Mouse (Mus musculus) hindbrain, embryonic 16.5 days (tissue): ENCODE measurements at regions not wholly inside any gene's neighbourhood (a gene's known extent, or its start where the extent isn't known, plus 50 kb on each side); places are given as distances from the start of the nearest gene placed in this dataset.

Experiments
- ATAC-seq: fragments of 200-750 bp; cut with Nextera tagmentation; 2 replicates; pipeline ENCODE4 v1.8.0; 2017; ENCODE audit warnings: moderate TSS enrichment, moderate library complexity
- H3K27ac ChIP-seq: fragments of 300-500 bp; sonication (generic); 2 replicates; pipeline ENCODE4 v1.5.1; 2014; ENCODE audit warnings: low read depth, mild to moderate bottlenecking, control low read depth, low read length, moderate library complexity
- H3K27me3 ChIP-seq: fragments of 300-500 bp; sonication (generic); replicated peaks from 2 replicates; pipeline ENCODE4 v1.6.1; 2014; ENCODE audit warnings: low read length; ENCODE audit not compliant: control insufficient read depth, insufficient read depth
- H3K36me3 ChIP-seq: fragments of 300-500 bp; sonication (generic); 2 replicates; pipeline ENCODE4 v1.6.1; 2014; ENCODE audit warnings: mild to moderate bottlenecking, low read length, moderate library complexity, mixed read lengths; ENCODE audit not compliant: control insufficient read depth, insufficient read depth
- H3K4me1 ChIP-seq: fragments of 300-500 bp; sonication (generic); 2 replicates; pipeline ENCODE4 v1.6.1; 2014; ENCODE audit warnings: low read depth, low read length; ENCODE audit not compliant: control insufficient read depth, insufficient read depth
- H3K4me2 ChIP-seq: fragments of 300-500 bp; sonication (generic); 2 replicates; pipeline ENCODE4 v1.6.1; 2014; ENCODE audit warnings: mild to moderate bottlenecking, low read length, control low read depth, moderate library complexity
- H3K4me3 ChIP-seq: fragments of 300-500 bp; sonication (generic); 2 replicates; pipeline ENCODE4 v1.5.1; 2014; ENCODE audit warnings: mild to moderate bottlenecking, low read length, control low read depth, moderate library complexity
- H3K9ac ChIP-seq: fragments of 300-500 bp; sonication (generic); 2 replicates; pipeline ENCODE4 v1.6.1; 2014; ENCODE audit warnings: low read depth, mild to moderate bottlenecking, control low read depth, low read length, moderate library complexity
- H3K9me3 ChIP-seq: fragments of 300-500 bp; sonication (generic); 2 replicates; pipeline ENCODE4 v1.6.1; 2014; ENCODE audit warnings: mild to moderate bottlenecking, low read length, moderate library complexity; ENCODE audit not compliant: control insufficient read depth
- WGBS: fragments of 180-500 bp; shearing (Covaris S2); extraction: QIAGEN DNeasy Blood & Tissue Kit; methylation state at CpG from one replicate; pipeline ENCODE4 v1.1.7; 2014; 5-methylcytosine and 5-hydroxymethylcytosine counted together

DNA sequence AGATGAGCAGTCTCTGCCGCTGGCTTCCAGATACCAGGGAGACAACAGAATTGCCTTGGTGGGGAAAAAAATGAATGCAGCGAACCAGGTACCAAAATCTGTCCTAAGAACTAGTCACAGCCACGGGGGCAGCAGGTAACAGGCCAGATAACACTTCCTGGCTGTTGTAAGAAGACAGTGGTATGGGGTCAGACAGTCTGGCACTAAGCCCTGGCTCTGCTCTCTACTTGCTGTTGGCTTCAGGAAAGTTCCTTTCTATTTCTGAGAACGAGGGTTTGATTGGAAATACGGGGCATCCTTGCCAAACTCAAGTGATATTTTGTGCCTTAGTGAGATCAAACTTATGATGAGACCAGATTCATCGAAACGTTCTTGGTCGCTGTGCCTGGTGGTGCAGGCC, 380.2 kb upstream of the Kazn start:
- H3K4me2 ChIP-seq = no peak overlapping the region
- H3K4me3 ChIP-seq = no peak overlapping the region
- peaks cover 3% of the 10 kb centered on the region; the same call in 1 of the 2 replicates for H3K4me1 ChIP-seq
- no peaks in the 10 kb centered on the region for H3K27me3 ChIP-seq
- ATAC-seq = no peak
- WGBS = 58% methylated on average over 8 of the region's 8 CpGs
- H3K9ac ChIP-seq = no peak overlapping the region
- H3K9me3 ChIP-seq = no peaks in the 10 kb centered on the region
- no peak overlapping the region for H3K27ac ChIP-seq
- no peaks in the 10 kb centered on the region for H3K36me3 ChIP-seq

- Histone ChIP-seq H3K9me3 (no peaks in the 10 kb centered on the region), H3K27ac (no peak overlapping the region), H3K27me3 (no peaks in the 10 kb centered on the region), H3K36me3 (no peaks in the 10 kb centered on the region), H3K4me1 (peaks cover 3% of the 10 kb centered on the region; the same call in 1 of the 2 replicates), H3K4me3 (no peak overlapping the region), H3K9ac (no peak overlapping the region), H3K4me2 (no peak overlapping the region)
- ATAC-seq = no peak
- 9% methylated on average over 4 of the region's 4 CpGs for WGBS
Measured at GRCm38 (mm10) chr4:142618770-142619169, 379.6 kb upstream of the Kazn start.

DNA sequence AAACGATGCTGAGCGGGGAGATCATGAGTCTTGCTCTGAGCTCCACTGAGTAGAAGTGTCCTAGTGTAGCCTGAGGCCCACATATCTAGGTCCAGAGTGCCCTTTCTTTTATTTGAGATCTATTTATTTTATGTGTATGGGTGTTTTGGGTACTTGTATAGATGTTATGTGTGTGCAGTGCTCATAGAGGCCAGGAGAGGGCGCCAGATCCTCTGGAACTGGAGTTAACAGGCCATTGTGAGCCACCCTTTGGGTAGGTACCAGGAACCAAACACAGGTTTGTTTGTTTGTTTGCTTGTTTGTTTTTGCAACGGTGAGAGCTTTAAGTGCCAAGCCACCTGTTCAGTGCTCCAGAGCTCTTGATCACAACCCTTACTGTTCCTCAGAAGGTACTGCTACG, 378.5 kb upstream of the Kazn start:
- no peaks in the 10 kb centered on the region for H3K27me3 ChIP-seq
- no peak for ATAC-seq
- H3K4me3 ChIP-seq = no peak overlapping the region
- no peak overlapping the region for H3K4me2 ChIP-seq
- no peaks in the 10 kb centered on the region for H3K36me3 ChIP-seq
- H3K4me1 ChIP-seq = peaks cover 3% of the 10 kb centered on the region; the same call in 1 of the 2 replicates
- H3K27ac ChIP-seq = no peak overlapping the region
- no peaks in the 10 kb centered on the region for H3K9me3 ChIP-seq
- 69% methylated on average over 5 of the region's 5 CpGs for WGBS
- no peak overlapping the region for H3K9ac ChIP-seq

- Histone ChIP-seq H3K36me3 (no peaks in the 10 kb centered on the region), H3K27me3 (no peaks in the 10 kb centered on the region), H3K4me2 (no peak overlapping the region), H3K9me3 (no peaks in the 10 kb centered on the region), H3K27ac (no peak overlapping the region), H3K9ac (no peak overlapping the region), H3K4me1 (no peaks in the 10 kb centered on the region), H3K4me3 (no peak overlapping the region)
- whole genome bisulfite sequencing = 65% methylated on average over 7 of the region's 7 CpGs
- no peak for ATAC-seq
Measured at GRCm38 (mm10) chr4:142616901-142617300, 377.7 kb upstream of the Kazn start.

DNA sequence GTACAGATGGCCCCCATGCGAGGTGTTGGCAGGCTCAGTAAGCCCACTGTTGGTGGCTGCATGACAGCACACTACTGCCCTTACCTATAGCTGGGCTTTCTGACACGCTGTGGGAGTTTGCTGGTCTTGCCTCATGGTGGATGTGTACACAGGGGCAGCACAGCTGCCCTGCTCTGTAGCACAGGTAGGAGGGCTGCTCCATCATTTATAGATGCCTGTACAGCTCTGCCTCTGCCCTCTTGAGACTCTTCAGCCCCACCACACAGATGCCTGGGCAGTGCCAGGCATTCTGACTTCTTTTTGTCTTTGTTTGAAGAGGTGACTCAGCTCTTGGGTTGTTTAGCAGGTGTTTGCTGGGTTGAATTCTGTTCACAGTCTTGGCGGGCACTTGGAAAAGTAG, 365.9 kb upstream of the Kazn start:
- Histone ChIP-seq H3K9ac (no peak overlapping the region), H3K27me3 (no peaks in the 10 kb centered on the region), H3K27ac (no peak overlapping the region), H3K4me3 (no peak overlapping the region), H3K9me3 (peaks cover 5% of the 10 kb centered on the region; the same call in 1 of the 2 replicates), H3K4me2 (no peak overlapping the region), H3K36me3 (no peaks in the 10 kb centered on the region), H3K4me1 (no peaks in the 10 kb centered on the region)
- ATAC-seq = no peak
- 91% methylated on average over 3 of the region's 3 CpGs for WGBS

DNA sequence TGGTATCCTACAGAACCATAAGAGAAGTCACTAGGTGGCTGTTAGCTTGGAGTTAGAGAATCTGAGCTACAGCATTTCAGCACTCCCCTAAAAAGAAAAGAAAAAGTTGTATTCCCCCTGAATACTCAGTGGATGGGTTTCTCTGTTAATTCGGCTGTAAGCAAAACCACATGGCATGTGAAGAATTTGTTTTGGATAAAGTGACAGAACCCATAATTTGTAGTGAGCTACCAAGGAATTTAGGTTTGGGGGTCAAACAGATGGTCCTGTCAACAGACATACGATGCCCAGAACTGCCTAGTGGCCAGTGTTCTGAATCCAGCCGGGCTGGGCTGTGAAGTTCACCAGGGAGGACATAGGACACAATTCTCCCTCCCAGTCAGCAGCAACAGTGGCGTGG, 358.0 kb upstream of the Kazn start:
- no peak overlapping the region for H3K9ac ChIP-seq
- 71% methylated on average over 4 of the region's 4 CpGs for WGBS

GRCm38 (mm10) chr4:142589084-142589741, 350.0 kb upstream of the Kazn start:
- Histone ChIP-seq H3K4me2 (no peak overlapping the region), H3K4me1 (peaks cover 12% of the 10 kb centered on the region), H3K27me3 (no peaks in the 10 kb centered on the region), H3K36me3 (no peaks in the 10 kb centered on the region), H3K4me3 (no peak overlapping the region), H3K27ac (no peak overlapping the region), H3K9ac (no peak overlapping the region), H3K9me3 (no peaks in the 10 kb centered on the region)
- ATAC-seq = no peak
- 51% methylated on average over 7 of the region's 7 CpGs for WGBS

More for the DNA sequence above, 358.0 kb upstream of the Kazn start:
- Histone ChIP-seq H3K9me3 (peaks cover 8% of the 10 kb centered on the region; the same call in 1 of the 2 replicates), H3K36me3 (no peaks in the 10 kb centered on the region), H3K4me2 (no peak overlapping the region), H3K27ac (no peak overlapping the region), H3K4me1 (no peaks in the 10 kb centered on the region), H3K27me3 (no peaks in the 10 kb centered on the region), H3K4me3 (no peak overlapping the region)
- no peak for ATAC-seq

- Histone ChIP-seq H3K4me2 (peak overlapping the region; percentile 45), H3K4me3 (peak overlapping the region; percentile 1; the same call in 1 of the 2 replicates), H3K4me1 (peaks cover 12% of the 10 kb centered on the region), H3K9ac (peak overlapping the region; percentile 29; the same call in 1 of the 2 replicates), H3K36me3 (no peaks in the 10 kb centered on the region), H3K27me3 (no peaks in the 10 kb centered on the region), H3K9me3 (no peaks in the 10 kb centered on the region), H3K27ac (peak overlapping the region; percentile 55; the same call in 1 of the 2 replicates)
- 45% methylated on average over 24 of the region's 24 CpGs for WGBS
- peak; percentile 81 for ATAC-seq
Measured at GRCm38 (mm10) chr4:142588418-142589083, 349.4 kb upstream of the Kazn start.

DNA sequence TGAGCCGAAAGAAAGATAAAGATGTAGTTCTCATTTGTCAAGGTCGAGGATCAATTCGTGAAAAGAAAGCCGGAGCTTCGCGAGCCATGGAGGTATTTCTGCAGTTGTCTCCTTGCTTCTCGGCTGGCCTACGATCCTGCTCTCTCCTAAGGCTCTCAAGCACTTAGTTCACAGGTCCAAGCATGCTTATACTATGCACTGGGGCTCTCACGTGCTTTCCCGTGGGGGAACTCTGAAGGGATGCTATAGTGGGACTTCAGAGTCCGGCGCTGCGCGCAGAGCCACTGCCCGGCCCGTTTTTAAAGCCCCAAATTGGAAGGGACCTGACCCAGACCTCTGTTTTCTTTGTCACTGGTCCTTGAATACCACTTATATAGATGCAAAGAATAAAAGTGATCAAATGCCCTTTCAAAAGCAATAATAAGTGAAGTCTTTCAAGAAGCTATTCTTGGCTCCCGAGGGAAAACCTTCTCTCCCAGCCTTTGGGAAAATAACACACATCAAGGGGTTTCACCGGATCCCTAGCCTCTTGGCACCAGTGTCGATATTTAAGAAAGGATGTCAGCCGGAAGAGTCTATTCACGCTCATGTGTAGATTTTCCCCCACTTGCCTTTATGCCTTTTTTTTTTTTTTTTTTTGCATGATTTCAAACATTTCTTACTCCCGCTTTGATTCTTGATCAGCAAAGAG, 348.3 kb upstream of the Kazn start:
- WGBS = 44% methylated on average over 22 of the region's 22 CpGs

More for the DNA sequence above, 348.3 kb upstream of the Kazn start:
- Histone ChIP-seq H3K4me3 (no peak overlapping the region), H3K4me1 (peaks cover 12% of the 10 kb centered on the region), H3K36me3 (no peaks in the 10 kb centered on the region), H3K27me3 (no peaks in the 10 kb centered on the region), H3K9ac (no peak overlapping the region), H3K9me3 (no peaks in the 10 kb centered on the region), H3K27ac (peak overlapping the region; percentile 56; the same call in 1 of the 2 replicates), H3K4me2 (peak overlapping the region; percentile 5; the same call in 1 of the 2 replicates)
- no peak for ATAC-seq
